32 mouse cellular contexts compared by ENCODE assay signal in genomic region chr10:44819361-44819760, GRCm38 (mm10).
"Had no signal": no experiment of that assay in that cellular context is flagged by ENCODE, and none has a peak within 500 bp of the region (broad histone marks: within the 10 kb centered on the region; RNA-seq: fewer than 3 reads in every experiment).

No protein-coding gene starts in this region.

- ATAC-seq: liver, embryonic 12.5 days; liver, postnatal 0 days; lung, postnatal 0 days; midbrain, embryonic 13.5 days; midbrain, embryonic 15.5 days; midbrain, embryonic 16.5 days had no signal

- H3K36me3 ChIP-seq: limb, embryonic 10.5 days; limb, embryonic 12.5 days; limb, embryonic 13.5 days; limb, embryonic 15.5 days; liver, embryonic 12.5 days; liver, embryonic 13.5 days; liver, embryonic 15.5 days; lung, embryonic 15.5 days; midbrain, embryonic 10.5 days; midbrain, embryonic 12.5 days; midbrain, embryonic 13.5 days; midbrain, embryonic 15.5 days; neural tube, embryonic 12.5 days had no signal

- H3K27ac ChIP-seq: limb, embryonic 10.5 days; limb, embryonic 12.5 days; limb, embryonic 13.5 days; limb, embryonic 15.5 days; liver, embryonic 12.5 days; liver, embryonic 13.5 days; liver, embryonic 14.5 days; liver, embryonic 15.5 days; lung, embryonic 15.5 days; macrophage; midbrain, embryonic 10.5 days; midbrain, embryonic 12.5 days; midbrain, embryonic 13.5 days; midbrain, embryonic 15.5 days; neural tube, embryonic 12.5 days had no signal

- H3K27me3 ChIP-seq: limb, embryonic 15.5 days; liver, embryonic 12.5 days; liver, embryonic 13.5 days; liver, embryonic 15.5 days; lung, embryonic 15.5 days; megakaryocyte, embryonic 14.5 days; midbrain, embryonic 12.5 days; midbrain, embryonic 13.5 days; midbrain, embryonic 15.5 days; neural tube, embryonic 12.5 days had no signal

- DNase-seq: left cerebral cortex, postnatal 4 days; liver; liver, embryonic 13.5 days; liver, postnatal 0 days; lung, adult 18-20 months; lung, adult 2 months; lung, embryonic 14.5 days; lung, postnatal 10 days; lung, postnatal 14 days; lung, postnatal 36 days; lung, postnatal 4 days; midbrain, embryonic 14.5 days had no signal

- H3K4me3 ChIP-seq: limb, embryonic 10.5 days; limb, embryonic 12.5 days; limb, embryonic 13.5 days; limb, embryonic 15.5 days; liver, embryonic 12.5 days; liver, embryonic 13.5 days; liver, embryonic 15.5 days; lung, embryonic 15.5 days; megakaryocyte, embryonic 14.5 days; midbrain, embryonic 10.5 days; midbrain, embryonic 12.5 days; midbrain, embryonic 13.5 days; midbrain, embryonic 15.5 days; myocyte; neural tube, embryonic 12.5 days had no signal

- H3K4me1 ChIP-seq: limb, embryonic 10.5 days; limb, embryonic 12.5 days; limb, embryonic 13.5 days; limb, embryonic 15.5 days; liver, embryonic 12.5 days; liver, embryonic 13.5 days; liver, embryonic 15.5 days; lung, embryonic 15.5 days; midbrain, embryonic 10.5 days; midbrain, embryonic 12.5 days; midbrain, embryonic 13.5 days; midbrain, embryonic 15.5 days; neural tube, embryonic 12.5 days had no signal

- H3K9ac ChIP-seq: limb, embryonic 12.5 days; limb, embryonic 13.5 days; limb, embryonic 15.5 days; liver, embryonic 12.5 days; liver, embryonic 13.5 days; liver, embryonic 14.5 days; liver, embryonic 15.5 days; liver, postnatal 0 days; lung, embryonic 14.5 days; lung, embryonic 15.5 days; midbrain, embryonic 12.5 days; midbrain, embryonic 13.5 days; midbrain, embryonic 15.5 days; neural tube, embryonic 12.5 days had no signal

- H3K4me2 ChIP-seq: limb, embryonic 12.5 days; limb, embryonic 13.5 days; limb, embryonic 15.5 days; liver, embryonic 11.5 days; liver, embryonic 12.5 days; liver, embryonic 13.5 days; liver, embryonic 15.5 days; lung, embryonic 14.5 days; lung, embryonic 15.5 days; midbrain, embryonic 11.5 days; midbrain, embryonic 12.5 days; midbrain, embryonic 13.5 days; midbrain, embryonic 15.5 days; neural tube, embryonic 12.5 days had no signal

- H3K9me3 ChIP-seq: limb, embryonic 10.5 days; limb, embryonic 12.5 days; limb, embryonic 13.5 days; limb, embryonic 15.5 days; liver, embryonic 12.5 days; liver, embryonic 13.5 days; liver, embryonic 15.5 days; lung, embryonic 15.5 days; megakaryocyte, embryonic 14.5 days; midbrain, embryonic 10.5 days; midbrain, embryonic 12.5 days; midbrain, embryonic 13.5 days; midbrain, embryonic 15.5 days; neural tube, embryonic 12.5 days had no signal
